Mouse (Mus musculus): ENCODE measurements around the gene Mesp1.

GRCm38 (mm10) chr7:79781826-79782515, 11.6 kb downstream of the Mesp1 start:
- TF ChIP-seq POLR2A (IDR thresholded peaks at IDR 0.05; ENCODE audit: borderline replicate concordance, insufficient read depth, low read length) (no peak), CTCF (IDR thresholded peaks at IDR 0.05; ENCODE audit: borderline replicate concordance, insufficient read depth, low read depth, low read length) (no peak)
